Mouse (Mus musculus): ENCODE measurements around the gene Sgk1. TPM values are rescaled to one million over a fixed set of nuclear protein-coding genes. Genes with fewer than 3 reads are reported as not detected.

Gene Sgk1
- polyA plus RNA-seq, 1 experiment from 2014 or later = 41.7 TPM

DNA sequence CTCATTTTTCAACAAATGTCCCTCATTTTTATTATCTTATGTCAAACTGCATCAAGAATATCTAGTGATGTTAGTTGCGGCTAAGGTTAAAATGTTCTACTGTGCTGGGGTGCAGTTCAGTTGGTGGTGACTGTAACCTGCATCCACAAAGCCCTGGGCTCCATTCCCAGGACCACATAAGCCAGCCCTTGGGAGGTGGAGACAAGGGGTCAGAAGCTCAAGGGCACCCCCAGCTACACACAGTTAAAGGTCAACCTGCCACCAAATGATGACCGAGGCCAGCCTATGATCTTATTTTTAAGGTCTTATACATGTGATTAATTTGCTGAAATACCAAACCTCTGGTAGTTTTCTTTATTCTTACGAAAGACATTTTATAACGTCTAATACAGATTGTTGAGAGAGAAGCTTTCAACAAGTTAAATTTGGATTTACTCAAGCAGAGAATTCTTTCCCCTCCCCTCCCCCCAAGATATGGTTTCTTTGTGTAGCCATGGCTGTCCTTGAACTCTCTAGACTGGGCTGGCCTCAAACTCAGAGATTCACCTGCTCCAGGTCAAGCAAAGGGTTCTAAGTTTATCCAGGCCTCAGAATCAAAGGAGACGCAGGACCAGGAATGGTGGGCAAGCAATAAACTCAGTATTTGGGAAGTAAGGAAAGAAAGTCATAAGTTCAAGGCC is 97.4 kb downstream of the Sgk1 start:
- 89% methylated on average over 5 of the region's 5 CpGs for WGBS
- no peaks in the 10 kb centered on the region for H3K4me1 ChIP-seq
- H3K9me3 ChIP-seq = no peaks in the 10 kb centered on the region
- H3K9ac ChIP-seq = no peak overlapping the region
- no peaks in the 10 kb centered on the region for H3K27me3 ChIP-seq
- H3K4me2 ChIP-seq (replicated peaks) = no peak overlapping the region
- no peak overlapping the region for H3K27ac ChIP-seq
- H3K36me3 ChIP-seq = no peaks in the 10 kb centered on the region
- H3K4me3 ChIP-seq = no peak overlapping the region
- ATAC-seq (ENCODE audit: insufficient number of reproducible peaks, insufficient read depth, low FRiP score, low TSS enrichment) = no peak

DNA sequence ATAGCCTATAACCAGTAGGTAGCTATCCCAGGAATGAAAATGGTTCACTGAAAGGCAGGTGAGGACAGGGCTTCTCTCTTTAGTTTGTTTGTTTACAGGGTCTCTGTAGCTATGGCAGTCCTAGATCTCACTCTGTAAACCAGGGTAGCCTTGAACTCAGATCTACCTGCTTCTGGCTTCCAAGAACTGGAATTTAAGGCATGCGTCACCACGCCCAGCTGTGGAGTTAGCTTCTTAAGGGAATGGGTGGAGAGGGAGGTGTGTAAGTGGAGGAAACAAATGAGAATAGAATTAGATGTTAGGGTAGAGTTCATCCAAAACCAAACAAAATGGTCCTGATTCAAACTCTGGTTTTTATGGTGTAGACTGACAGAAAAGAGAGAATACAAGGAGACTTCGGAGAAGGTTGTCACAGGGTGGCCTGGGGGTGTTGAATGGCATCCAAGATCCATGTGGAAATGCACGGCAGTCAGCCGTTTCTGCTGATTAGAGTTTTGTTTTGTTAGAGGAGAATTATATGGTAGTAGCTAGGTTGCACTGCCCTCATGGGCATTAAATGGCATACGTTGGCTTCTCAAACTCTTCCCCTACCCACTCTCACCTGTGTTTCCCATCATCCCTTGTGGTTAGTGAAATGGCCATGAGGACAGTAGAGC is 98.9 kb downstream of the Sgk1 start:
- 78% methylated on average over 6 of the region's 6 CpGs for WGBS

DNA sequence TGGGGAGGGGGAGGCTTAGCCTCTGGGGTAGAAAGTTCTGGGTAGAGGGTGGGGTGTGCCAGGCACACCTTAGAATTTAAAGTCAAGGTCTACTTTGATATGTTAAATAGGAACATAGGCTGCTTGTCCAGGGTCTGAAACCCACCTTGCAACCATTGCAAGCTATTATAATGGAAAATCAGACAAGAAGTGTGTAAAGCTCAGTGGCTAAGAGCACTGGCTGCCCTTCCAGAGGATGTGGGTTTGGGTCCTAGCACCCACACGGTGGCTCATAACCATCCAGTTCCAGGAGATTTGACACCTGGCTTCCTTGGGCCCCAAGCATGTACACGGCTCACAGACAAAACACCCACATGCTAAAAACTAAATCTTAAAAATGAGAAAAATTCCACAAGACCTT is 100.3 kb downstream of the Sgk1 start:
- H3K4me1 ChIP-seq = no peaks in the 10 kb centered on the region
- no peak overlapping the region for H3K4me2 ChIP-seq (replicated peaks)
- H3K4me3 ChIP-seq = no peak overlapping the region
- no peaks in the 10 kb centered on the region for H3K36me3 ChIP-seq
- H3K27ac ChIP-seq = no peak overlapping the region
- no peaks in the 10 kb centered on the region for H3K27me3 ChIP-seq
- WGBS = 87% methylated on average over 2 of the region's 2 CpGs
- H3K9me3 ChIP-seq = no peaks in the 10 kb centered on the region
- no peak overlapping the region for H3K9ac ChIP-seq
- ATAC-seq (ENCODE audit: insufficient number of reproducible peaks, insufficient read depth, low FRiP score, low TSS enrichment) = no peak

More for the DNA sequence above, 98.9 kb downstream of the Sgk1 start:
- no peaks in the 10 kb centered on the region for H3K9me3 ChIP-seq
- H3K27ac ChIP-seq = no peak overlapping the region
- no peak overlapping the region for H3K4me2 ChIP-seq (replicated peaks)
- no peak for ATAC-seq (ENCODE audit: insufficient number of reproducible peaks, insufficient read depth, low FRiP score, low TSS enrichment)
- H3K36me3 ChIP-seq = no peaks in the 10 kb centered on the region
- H3K27me3 ChIP-seq = no peaks in the 10 kb centered on the region
- no peaks in the 10 kb centered on the region for H3K4me1 ChIP-seq
- no peak overlapping the region for H3K4me3 ChIP-seq
- H3K9ac ChIP-seq = no peak overlapping the region

DNA sequence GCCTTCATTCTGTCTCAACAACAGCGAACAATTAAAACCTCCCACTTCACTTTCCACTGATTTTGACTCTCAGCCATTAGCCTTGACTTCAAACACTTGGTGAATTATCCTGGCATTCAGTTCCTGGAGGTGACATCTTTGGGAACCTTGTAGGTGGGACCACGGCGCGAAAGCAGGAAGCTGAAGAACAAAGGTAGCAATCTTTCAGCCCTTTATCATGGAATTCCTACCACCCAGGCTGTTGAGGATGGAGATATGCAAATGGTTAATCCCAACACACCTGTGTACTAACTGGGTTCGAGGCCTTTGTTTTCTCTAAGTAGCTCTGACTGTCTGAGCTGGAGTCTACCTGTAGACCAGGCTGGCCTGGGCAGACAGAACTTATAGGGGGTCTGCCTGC is 106.5 kb downstream of the Sgk1 start:
- no peak for ATAC-seq (ENCODE audit: insufficient number of reproducible peaks, insufficient read depth, low FRiP score, low TSS enrichment)
- H3K36me3 ChIP-seq = no peaks in the 10 kb centered on the region
- H3K27ac ChIP-seq = no peak overlapping the region
- no peak overlapping the region for H3K4me2 ChIP-seq (replicated peaks)
- H3K9ac ChIP-seq = no peak overlapping the region
- WGBS = 82% methylated on average over 5 of the region's 5 CpGs
- peaks cover 13% of the 10 kb centered on the region; the same call in 1 of the 2 replicates for H3K4me1 ChIP-seq
- no peak overlapping the region for H3K4me3 ChIP-seq
- H3K27me3 ChIP-seq = 0 out of 2 replicates have a peak, but pooled peaks cover 6% of the 10 kb centered on the region
- no peaks in the 10 kb centered on the region for H3K9me3 ChIP-seq

DNA sequence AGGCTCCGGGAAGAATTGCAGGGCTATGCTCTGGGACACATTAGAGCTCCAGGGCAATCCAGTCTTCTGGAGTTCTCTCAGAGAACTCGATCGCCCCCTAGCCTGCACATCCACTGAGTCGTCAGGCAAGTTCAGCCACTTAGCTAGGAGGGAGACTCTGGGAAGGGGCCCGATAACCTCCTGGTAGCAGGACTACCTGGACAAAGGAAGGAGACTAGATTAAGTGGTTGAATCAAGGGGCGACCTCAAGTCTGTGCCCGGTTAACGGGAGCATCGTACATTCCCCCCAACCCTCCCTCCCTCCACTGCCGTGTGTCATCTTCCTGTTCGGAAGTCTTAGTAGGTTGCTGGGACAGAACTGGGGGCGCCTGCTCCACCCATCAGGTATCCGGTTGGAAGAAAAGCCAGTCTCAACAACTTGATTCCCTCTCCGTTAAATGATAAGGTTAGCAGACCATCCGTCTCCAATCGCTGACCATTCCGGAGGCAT is 109.4 kb downstream of the Sgk1 start:
- Histone ChIP-seq H3K4me3 (peak overlapping the region; percentile 24), H3K4me2 (replicated peaks) (peak overlapping the region; percentile 86), H3K27ac (no peak overlapping the region), H3K27me3 (0 out of 2 replicates have a peak, but pooled peaks cover 6% of the 10 kb centered on the region), H3K4me1 (peaks cover 13% of the 10 kb centered on the region; the same call in 1 of the 2 replicates), H3K9ac (no peak overlapping the region), H3K9me3 (no peaks in the 10 kb centered on the region), H3K36me3 (no peaks in the 10 kb centered on the region)
- no peak for ATAC-seq (ENCODE audit: insufficient number of reproducible peaks, insufficient read depth, low FRiP score, low TSS enrichment)
- 12% methylated on average over 17 of the region's 17 CpGs for WGBS

DNA sequence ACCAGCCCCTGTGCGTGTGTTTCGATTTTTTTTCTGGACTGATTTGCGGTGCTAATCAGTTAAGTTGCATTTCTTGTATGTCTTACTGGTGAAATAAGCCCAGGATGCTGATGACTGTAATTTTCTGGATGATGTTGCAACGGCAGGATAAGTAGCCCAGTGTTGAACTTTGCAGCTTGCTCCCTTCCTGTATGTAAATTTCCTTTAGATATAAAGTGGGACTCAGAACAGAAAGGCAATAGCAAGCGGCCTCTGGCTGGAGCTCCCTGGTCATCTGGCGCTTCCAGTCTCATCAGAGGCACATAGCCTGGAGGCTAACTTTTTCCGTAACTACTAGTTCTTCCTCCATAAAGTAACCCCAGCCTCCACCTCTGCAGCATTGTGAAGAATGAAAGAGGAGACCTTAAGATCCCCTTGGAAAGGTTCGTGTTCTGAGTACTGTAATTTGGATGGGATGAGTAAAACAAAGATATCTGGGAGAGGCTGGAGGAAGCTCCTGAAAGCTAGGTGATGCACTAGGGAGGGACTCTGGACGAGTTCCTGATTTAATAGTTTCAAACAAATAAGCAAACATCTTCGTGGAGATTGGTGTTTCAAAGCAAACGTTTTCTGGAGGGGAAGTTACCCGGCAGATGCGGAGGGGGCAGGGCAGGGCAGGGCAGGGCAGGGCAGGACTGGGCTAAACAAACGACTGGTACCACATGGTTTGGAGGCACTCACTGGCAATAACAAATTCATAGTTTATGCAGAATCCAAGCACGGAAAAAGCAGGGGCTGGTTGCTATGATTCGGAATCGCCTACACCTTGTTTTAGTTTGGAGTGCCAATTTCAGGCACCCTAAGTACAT is 110.2 kb downstream of the Sgk1 start:
- no peak for ATAC-seq (ENCODE audit: insufficient number of reproducible peaks, insufficient read depth, low FRiP score, low TSS enrichment)
- Histone ChIP-seq H3K4me1 (peaks cover 13% of the 10 kb centered on the region; the same call in 1 of the 2 replicates), H3K4me3 (peak overlapping the region; percentile 70), H3K36me3 (peaks cover 3% of the 10 kb centered on the region; the same call in 1 of the 2 replicates), H3K27ac (no peak overlapping the region), H3K9me3 (no peaks in the 10 kb centered on the region), H3K9ac (no peak overlapping the region), H3K27me3 (0 out of 2 replicates have a peak, but pooled peaks cover 6% of the 10 kb centered on the region), H3K4me2 (replicated peaks) (peak overlapping the region; percentile 86)
- WGBS = 9% methylated on average over 17 of the region's 17 CpGs

DNA sequence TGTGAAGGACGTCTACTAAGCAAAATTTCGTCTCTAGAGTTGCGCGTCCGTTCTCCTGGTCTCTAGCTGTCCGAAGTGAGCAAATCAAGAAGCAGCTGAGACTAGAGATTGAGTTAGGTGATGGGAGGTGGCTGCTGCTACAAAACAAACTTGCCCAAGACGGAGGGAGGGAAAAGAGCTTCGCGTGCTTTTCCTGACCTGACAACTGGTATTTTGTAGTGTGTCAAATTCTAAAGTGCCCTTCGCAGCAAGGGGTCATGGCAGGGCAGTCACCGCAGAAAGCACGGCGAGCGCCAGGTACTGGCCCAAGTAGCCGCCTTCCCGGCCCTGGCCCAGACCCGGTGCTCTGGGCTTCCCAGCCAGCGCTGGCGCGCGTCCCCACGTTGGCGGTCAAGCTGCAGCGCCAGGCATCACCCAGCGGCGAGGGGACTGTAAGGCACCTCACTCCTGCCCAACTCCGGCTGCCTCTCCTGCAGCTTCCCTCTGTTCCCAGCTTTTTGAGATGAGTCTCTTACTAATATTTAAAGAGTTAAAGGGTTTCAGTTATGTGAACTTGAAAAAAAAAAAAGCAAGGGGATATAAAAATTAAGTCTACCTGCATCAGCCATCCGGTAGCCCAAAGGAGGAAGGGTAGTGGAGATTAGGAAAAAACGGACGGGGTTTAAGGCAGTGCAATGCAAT is 111.0 kb downstream of the Sgk1 start:
- WGBS = under 1% methylated on average over 30 of the region's 30 CpGs
- H3K4me3 ChIP-seq = peak overlapping the region; percentile 70
- H3K27ac ChIP-seq = no peak overlapping the region
- H3K9ac ChIP-seq = no peak overlapping the region
- peaks cover 6% of the 10 kb centered on the region; the same call in 1 of the 2 replicates for H3K36me3 ChIP-seq
- 0 out of 2 replicates have a peak, but pooled peaks cover 6% of the 10 kb centered on the region for H3K27me3 ChIP-seq
- no peaks in the 10 kb centered on the region for H3K9me3 ChIP-seq
- H3K4me1 ChIP-seq = peaks cover 13% of the 10 kb centered on the region; the same call in 1 of the 2 replicates
- ATAC-seq (ENCODE audit: insufficient number of reproducible peaks, insufficient read depth, low FRiP score, low TSS enrichment) = 0 out of 2 replicates have a peak, but pooled peaks have one; percentile 36
- peak overlapping the region; percentile 86 for H3K4me2 ChIP-seq (replicated peaks)

DNA sequence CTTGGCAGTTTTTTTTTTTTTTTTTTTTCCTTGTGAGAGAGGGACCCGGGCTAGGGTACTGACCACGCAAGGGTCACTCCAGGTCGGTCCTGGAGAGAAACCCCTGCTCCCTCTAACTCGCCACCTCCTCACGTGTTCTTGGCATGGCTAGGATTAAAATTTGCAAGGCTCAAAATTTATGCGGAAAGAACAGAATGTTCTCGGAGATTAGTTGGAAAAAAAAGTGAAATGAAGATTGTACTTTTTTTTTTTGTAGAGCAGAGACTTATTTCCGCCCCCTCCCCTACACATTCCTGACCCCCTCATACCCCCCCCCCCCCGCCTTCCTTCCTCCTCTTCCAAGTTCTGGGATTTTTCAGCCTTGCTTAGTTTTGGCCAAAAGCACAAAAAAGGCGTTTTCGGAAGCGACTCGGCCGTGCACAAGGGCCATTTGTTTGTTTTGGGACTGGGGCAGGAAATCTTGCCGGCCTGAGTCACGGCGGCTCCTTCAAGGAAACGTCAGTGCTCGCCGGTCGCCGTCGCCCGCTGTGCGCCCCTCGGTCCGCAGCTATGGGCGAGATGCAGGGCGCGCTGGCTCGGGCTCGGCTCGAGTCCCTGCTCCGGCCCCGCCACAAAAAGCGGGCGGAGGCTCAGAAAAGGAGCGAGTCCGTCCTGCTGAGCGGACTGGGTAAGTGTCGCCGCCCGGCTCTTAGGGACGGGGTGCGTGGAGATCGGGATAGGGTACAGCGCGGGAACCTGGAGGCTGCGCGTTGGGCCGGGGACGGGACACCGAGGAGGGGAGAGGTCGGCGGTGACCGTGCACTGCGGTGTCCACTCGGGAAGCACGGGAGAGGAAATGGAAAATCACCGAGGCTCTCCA is 111.8 kb downstream of the Sgk1 start:
- Histone ChIP-seq H3K4me3 (peak overlapping the region; percentile 70), H3K27me3 (0 out of 2 replicates have a peak, but pooled peaks cover 6% of the 10 kb centered on the region), H3K4me2 (replicated peaks) (peak overlapping the region; percentile 86), H3K9ac (peak overlapping the region; percentile 67), H3K36me3 (peaks cover 6% of the 10 kb centered on the region; the same call in 1 of the 2 replicates), H3K9me3 (no peaks in the 10 kb centered on the region), H3K27ac (peak overlapping the region; percentile 82), H3K4me1 (peaks cover 13% of the 10 kb centered on the region; the same call in 1 of the 2 replicates)
- WGBS = under 1% methylated on average over 60 of the region's 60 CpGs
- ATAC-seq (ENCODE audit: insufficient number of reproducible peaks, insufficient read depth, low FRiP score, low TSS enrichment) = no peak; the same call in none of the 2 replicates

DNA sequence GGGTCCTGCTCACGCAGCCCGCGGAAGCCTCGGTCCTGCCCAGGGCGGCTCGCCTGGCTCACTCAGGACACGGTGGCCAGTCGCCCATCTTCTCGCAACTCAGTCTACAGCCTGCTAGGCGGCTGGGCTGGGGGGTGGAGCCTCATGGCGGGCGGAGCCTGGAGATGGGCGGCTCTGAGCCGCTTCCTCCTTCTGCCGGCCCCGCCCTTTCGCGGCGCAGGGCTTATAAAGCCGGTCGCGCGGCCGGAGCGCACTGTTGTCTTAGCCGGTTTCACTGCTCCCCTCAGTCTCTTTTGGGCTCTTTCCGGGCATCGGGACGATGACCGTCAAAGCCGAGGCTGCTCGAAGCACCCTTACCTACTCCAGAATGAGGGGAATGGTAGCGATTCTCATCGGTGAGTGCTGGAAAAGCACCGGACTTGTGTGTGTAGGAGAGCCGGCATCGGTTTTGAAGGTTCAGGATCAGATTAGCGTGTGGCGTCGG is 112.5 kb downstream of the Sgk1 start:
- Histone ChIP-seq H3K9ac (peak overlapping the region; percentile 67), H3K27ac (peak overlapping the region; percentile 82), H3K4me3 (peak overlapping the region; percentile 70), H3K9me3 (no peaks in the 10 kb centered on the region), H3K4me1 (peaks cover 13% of the 10 kb centered on the region; the same call in 1 of the 2 replicates), H3K36me3 (peaks cover 6% of the 10 kb centered on the region; the same call in 1 of the 2 replicates), H3K4me2 (replicated peaks) (peak overlapping the region; percentile 86), H3K27me3 (0 out of 2 replicates have a peak, but pooled peaks cover 6% of the 10 kb centered on the region)
- WGBS = 1% methylated on average over 40 of the region's 40 CpGs
- peak; percentile 95 for ATAC-seq (ENCODE audit: insufficient number of reproducible peaks, insufficient read depth, low FRiP score, low TSS enrichment)

DNA sequence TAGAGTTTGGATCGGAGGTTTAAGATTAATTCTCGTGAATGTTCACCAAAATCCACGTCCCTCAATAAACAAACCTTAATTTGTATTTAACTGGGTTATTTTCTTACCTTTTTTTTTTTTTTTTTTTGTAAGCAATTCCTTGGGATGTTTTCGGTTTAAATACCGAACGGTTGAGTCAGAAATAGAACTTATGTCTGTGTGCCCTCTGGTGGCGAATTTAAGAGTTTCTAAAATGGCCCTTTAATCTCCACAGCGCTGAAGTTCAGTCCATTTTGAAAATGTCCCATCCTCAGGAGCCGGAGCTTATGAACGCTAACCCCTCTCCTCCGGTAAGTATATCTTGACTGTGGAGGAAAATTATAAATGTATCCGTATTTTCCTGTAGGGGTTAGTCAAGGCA is 113.2 kb downstream of the Sgk1 start:
- peak overlapping the region; percentile 86 for H3K4me2 ChIP-seq (replicated peaks)
- H3K9me3 ChIP-seq = no peaks in the 10 kb centered on the region
- H3K4me1 ChIP-seq = peaks cover 13% of the 10 kb centered on the region; the same call in 1 of the 2 replicates
- WGBS = 13% methylated on average over 12 of the region's 12 CpGs
- 0 out of 2 replicates have a peak, but pooled peaks cover 6% of the 10 kb centered on the region for H3K27me3 ChIP-seq
- peaks cover 6% of the 10 kb centered on the region; the same call in 1 of the 2 replicates for H3K36me3 ChIP-seq
- H3K9ac ChIP-seq = no peak overlapping the region
- peak overlapping the region; percentile 70 for H3K4me3 ChIP-seq
- H3K27ac ChIP-seq = no peak overlapping the region
- ATAC-seq (ENCODE audit: insufficient number of reproducible peaks, insufficient read depth, low FRiP score, low TSS enrichment) = no peak

Data from embryonic facial prominence, embryonic 12.5 days (tissue).